Mouse (Mus musculus) left cerebral cortex, adult 6 months (tissue): Measurements from ENCODE around the gene Kif19a. TPM values are rescaled to one million over a fixed set of nuclear protein-coding genes. Genes with fewer than 3 reads are reported as not detected.

ENCODE experiments used
- long read RNA-seq, 2 experiments: library from polyadenylated mRNA; unstranded; transcript quantifications; one replicate each; pipeline ENCODE4 v2.0.0; 2019 to 2020
- polyA plus RNA-seq: library from polyadenylated mRNA; unstranded; fragments of <200 nt; fragmentation: Nextera tagmentation; gene quantifications from 2 replicates; pipeline ENCODE4 v1.2.3, GENCODE M21; 2021

Kif19a gene
- polyA plus RNA-seq = 0.53 and 0.72 TPM in 2 replicates
- long read RNA-seq, experiment 1 = 0 reads
- long read RNA-seq, experiment 2, partial matches to known transcripts = 1 of 1 reads
- long read RNA-seq, experiment 2, other reads (novel, unspliced or antisense) = 0 of 1 reads

DNA sequence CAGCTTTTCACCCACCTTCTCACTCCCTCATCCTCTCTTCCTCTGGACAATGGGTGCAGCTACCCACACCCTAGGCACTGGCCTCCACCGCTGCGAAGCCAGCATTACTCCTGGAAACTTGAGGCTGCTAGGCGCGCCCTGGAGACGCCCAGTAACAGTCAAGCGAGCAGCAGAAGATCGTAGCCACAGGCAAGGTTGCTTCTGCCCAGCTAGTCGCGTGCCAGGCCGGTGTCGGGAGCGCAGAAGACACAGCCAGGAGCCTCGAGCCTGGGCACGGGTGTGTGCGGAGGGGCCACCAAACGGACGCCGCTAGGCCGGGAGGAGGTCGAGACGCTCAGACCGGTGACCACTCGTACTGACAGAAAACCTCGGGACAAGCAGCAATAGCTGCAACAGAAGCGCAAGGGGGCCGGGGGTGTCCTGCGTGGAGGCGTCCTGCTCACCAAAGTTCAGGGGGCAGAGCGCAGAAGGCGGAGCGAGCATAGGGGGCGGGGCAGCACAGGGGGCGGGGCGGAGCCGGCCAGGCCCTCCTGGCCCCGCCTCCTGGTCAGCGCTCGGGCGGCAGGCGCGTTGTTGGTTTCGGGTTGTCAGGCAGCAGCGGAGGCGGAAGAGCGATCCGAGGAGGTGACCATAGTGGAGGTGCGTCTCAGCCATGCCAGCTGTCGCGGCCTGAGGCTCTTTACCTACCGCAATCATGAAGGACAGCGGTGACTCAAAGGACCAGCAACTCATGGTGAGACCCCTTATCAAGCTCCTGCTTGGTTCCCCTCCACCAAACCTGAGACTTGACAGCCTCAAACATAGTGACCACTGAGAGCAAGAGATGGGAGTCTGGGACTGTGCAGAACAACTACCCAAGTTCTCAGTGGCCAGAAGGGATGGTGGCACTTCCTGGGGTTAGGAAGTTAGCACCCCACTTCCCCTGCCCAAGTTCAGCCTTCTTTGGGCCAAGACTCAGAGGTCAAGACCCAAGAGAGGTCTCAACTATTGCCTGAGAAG lies at the start of gene Kif19a:
TSS of gene Kif19a (plus strand) at position 569 of the 999 bp plus-strand sequence.

GRCm38 (mm10) chr11:114726965-114727825 lies 38.0 kb upstream of the Kif19a start, which contains the start of gene Dnaic2:
Dnaic2 (plus strand) TSS chr11:114727408.

GRCm38 (mm10) chr11:114795848-114796322 lies 30.7 kb downstream of the Kif19a start, which contains the start of gene Btbd17:
Btbd17 (minus strand) TSS chr11:114795945.

GRCm38 (mm10) chr11:114798624-114799023 lies 33.4 kb downstream of the Kif19a start, which contains the start of gene Gpr142:
Gpr142 (plus strand) TSS chr11:114798924.

Other genes starting within 250 kb of the Kif19a start
- 4,443 and 4,991 TPM in 2 replicates for gene Rpl38, start 96.9 kb upstream of the Kif19a start, polyA plus RNA-seq
- 44.5 and 55.0 TPM in 2 replicates for gene Ttyh2, start 90.0 kb upstream of the Kif19a start, polyA plus RNA-seq
- 1.6 and 2.6 TPM in 2 replicates for gene Dnaic2, start 38.0 kb upstream of the Kif19a start, polyA plus RNA-seq
- 116 and 127 TPM in 2 replicates for gene Btbd17, start 30.6 kb downstream of the Kif19a start, polyA plus RNA-seq
- not detected in 2 replicates for gene Gpr142, start 33.5 kb downstream of the Kif19a start, polyA plus RNA-seq
- gene Gprc5c, start 85.8 kb downstream of the Kif19a start, polyA plus RNA-seq = 1.9 and 2.3 TPM in 2 replicates
- gene Cd300a, start 124.7 kb downstream of the Kif19a start, polyA plus RNA-seq = 1.2 and 1.9 TPM in 2 replicates
- 0.04 and 0.31 TPM in 2 replicates for gene Cd300lb, start 169.0 kb downstream of the Kif19a start, polyA plus RNA-seq
- not detected in 2 replicates for gene Cd300c, start 203.8 kb downstream of the Kif19a start, polyA plus RNA-seq
- gene Cd300ld, start 224.5 kb downstream of the Kif19a start, polyA plus RNA-seq = 0.04 TPM in 1 of 2 replicates, not detected in the other
- 5.0 and 5.3 TPM in 2 replicates for gene Cd300c2, start 236.5 kb downstream of the Kif19a start, polyA plus RNA-seq